Mouse (Mus musculus): ENCODE data around the gene AW146154.
"Not testable (repeated sequence)": the region's sequence is repeated elsewhere in the genome, so short reads cannot be mapped to it uniquely, and the experiment has no call there.

AW146154 gene

GRCm38 (mm10) chr7:41499389-41500049 is at the start of gene AW146154, which contains the start of gene Gm20449:
Gene AW146154 (minus strand): TSS chr7:41499890.
Gene Gm20449 (minus strand): TSS chr7:41499417.
- peak; percentile 100 for DNase-seq (ENCODE audit: low spot score in 2 of 2)

- DNase-seq (ENCODE audit: low spot score in 2 of 2): no peak
Measured at GRCm38 (mm10) chr7:41512672-41513071, 13.0 kb upstream of the AW146154 start.

- no peak for DNase-seq (ENCODE audit: low spot score in 2 of 2)
Measured at GRCm38 (mm10) chr7:41512207-41512606, 12.5 kb upstream of the AW146154 start.

DNA sequence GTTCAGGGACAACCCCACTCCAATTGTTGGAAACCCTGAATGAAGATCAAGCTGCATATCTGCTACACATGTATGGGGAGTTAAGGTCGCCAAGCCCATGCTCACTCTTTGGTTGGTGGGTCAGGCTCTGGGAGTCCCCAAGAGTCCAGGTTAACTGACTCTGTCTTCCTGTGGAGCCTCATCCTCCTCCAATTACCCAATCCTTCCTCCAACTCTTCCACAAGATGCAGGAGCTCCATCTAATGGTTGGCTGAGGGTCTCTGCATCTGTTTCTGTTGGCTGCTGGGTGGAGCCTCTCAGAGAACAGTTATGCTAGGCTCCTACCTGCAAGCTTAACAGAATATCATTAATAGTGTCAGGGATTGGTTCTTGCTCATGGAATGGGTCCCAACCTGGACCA is 2.7 kb upstream of the AW146154 start:
- no peak for DNase-seq (ENCODE audit: low spot score in 2 of 2)

DNA sequence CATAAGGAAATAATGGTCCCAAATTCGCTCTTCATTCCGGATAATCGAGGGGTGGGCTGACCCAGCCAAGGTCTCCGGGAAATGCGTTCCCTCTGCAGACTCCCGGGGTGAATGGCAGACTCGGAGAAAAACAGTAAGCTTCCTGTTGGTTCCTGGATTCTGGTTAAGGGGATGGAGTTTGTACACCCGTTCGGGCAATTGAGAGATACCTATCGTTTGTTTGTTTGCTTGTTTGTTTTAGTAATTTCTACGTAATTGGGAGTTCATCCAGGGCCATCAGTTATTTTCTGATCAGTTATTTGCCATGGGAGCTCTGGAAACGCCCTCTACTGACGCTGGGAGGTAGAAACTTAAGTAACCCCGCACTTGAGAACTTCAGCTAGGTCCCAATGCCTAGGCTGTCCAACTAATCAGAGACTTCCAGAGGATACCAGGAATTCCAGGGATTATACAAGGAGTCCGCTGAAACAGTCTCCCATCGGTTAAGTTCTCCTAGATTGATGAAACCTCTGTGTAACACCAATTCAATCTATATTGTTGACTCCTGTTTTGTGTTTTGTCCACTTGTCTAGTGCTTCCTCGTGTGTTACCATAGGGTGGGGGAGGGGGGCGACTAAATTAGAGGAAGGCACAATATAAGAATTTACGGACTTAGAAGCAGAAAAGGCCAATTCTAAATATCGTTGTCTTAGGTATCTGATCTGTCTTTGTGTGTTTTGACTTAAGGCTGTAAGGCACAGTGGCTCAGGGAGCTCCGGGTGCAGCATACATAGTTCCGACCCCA is 653 bp upstream of the AW146154 start:
- peak; percentile 74 to 82 for DNase-seq (ENCODE audit: low spot score in 2 of 2)

GRCm38 (mm10) chr7:41499018-41499388 is 687 bp downstream of the AW146154 start:
- not testable (repeated sequence) for DNase-seq (ENCODE audit: low spot score in 2 of 2)

DNA sequence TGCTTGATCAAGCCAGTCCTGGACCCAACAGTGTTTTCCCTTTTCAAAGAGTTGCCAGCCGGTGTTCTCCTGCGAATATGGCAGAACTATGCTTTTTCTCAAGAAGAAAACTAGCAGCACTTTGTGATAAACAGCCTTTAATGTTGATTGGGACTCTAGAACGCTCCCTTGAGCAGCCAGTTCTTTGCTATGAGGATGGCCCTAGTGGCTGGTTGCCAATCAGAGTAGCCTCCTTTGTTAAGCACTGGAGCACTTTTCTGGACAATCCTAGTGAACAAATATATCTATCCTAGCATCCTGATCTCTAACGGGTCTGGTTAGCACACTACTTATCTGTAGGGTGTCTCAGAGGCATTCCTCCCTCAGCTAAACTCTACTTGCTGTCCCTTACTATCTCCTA is 1.2 kb downstream of the AW146154 start:
- DNase-seq (ENCODE audit: low spot score in 2 of 2): not testable (repeated sequence)

DNA sequence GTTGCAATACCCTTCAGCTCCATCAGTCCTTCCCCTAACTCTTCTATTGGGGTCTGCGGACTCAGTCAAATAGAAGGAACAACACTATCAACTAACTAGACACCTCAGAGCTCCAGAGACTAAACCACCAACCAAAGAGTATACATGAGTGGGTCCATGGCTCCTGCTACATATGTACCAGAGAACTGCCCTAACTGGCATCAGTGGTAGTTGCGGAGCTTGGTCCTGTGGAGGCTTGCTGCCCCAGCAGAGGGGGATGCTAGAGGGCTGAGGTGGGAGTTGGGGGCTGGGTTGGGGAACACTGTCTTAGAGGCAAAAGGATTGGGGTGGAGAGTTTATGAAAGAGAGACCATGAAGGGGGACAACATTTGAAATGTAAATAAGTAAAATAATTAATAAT is 1.8 kb downstream of the AW146154 start:
- DNase-seq (ENCODE audit: low spot score in 2 of 2): no peak

- no peak for DNase-seq (ENCODE audit: low spot score in 2 of 2)
Measured at GRCm38 (mm10) chr7:41451864-41452263, 47.8 kb downstream of the AW146154 start.

- not testable (repeated sequence) for DNase-seq (ENCODE audit: low spot score in 2 of 2)
Measured at GRCm38 (mm10) chr7:41448596-41448995, 51.1 kb downstream of the AW146154 start, which contains the start of gene Vmn2r57. Gene Vmn2r57 (minus strand): TSS chr7:41448696.
